Mouse (Mus musculus): ENCODE results near the gene Cyp2ab1. TPM values are rescaled to one million over a fixed set of nuclear protein-coding genes. Genes with fewer than 3 reads are reported as not detected.
A peak's percentile ranks its signal among the peaks of the same experiment; 100 is the strongest.

Gene Cyp2ab1
- polyA plus RNA-seq, 1 experiment from 2014 or later: not detected

- Histone ChIP-seq H3K36me3 (ENCODE audit: control insufficient read depth, insufficient read depth, low read length) (peaks cover 6% of the 10 kb centered on the region; the same call in 1 of the 2 replicates), H3K9me3 (ENCODE audit: control insufficient read depth, low read length) (no peaks in the 10 kb centered on the region), H3K4me2 (replicated peaks; ENCODE audit: low read depth, low read length) (peak within 1 kb of the TSS; percentile 89), H3K9ac (ENCODE audit: low read depth, low read length) (peak within 1 kb of the TSS; percentile 69), H3K4me3 (ENCODE audit: low read length) (peak within 1 kb of the TSS; percentile 92), H3K27me3 (ENCODE audit: control insufficient read depth, insufficient read depth, low read length) (no peaks in the 10 kb centered on the region), H3K27ac (ENCODE audit: low read depth, low read length) (peak within 1 kb of the TSS; percentile 77; the same call in 1 of the 2 replicates), H3K4me1 (ENCODE audit: control insufficient read depth, insufficient read depth, low read length) (peaks cover 12% of the 10 kb centered on the region; the same call in 1 of the 2 replicates)
- under 1% methylated on average over 52 of the region's 52 CpGs for WGBS
- peak; percentile 92 for ATAC-seq (ENCODE audit: low FRiP score, low TSS enrichment)
These were observed 23.2 kb downstream of the Cyp2ab1 start, which contains the start of gene Parl for GRCm38 (mm10) chr16:20301770-20302649. Gene Parl, minus strand, starts transcription at chr16:20302387.

GRCm38 (mm10) chr16:20300076-20300475, 25.1 kb downstream of the Cyp2ab1 start:
- H3K4me2 ChIP-seq (replicated peaks; ENCODE audit: low read depth, low read length): 0 out of 2 replicates have a peak overlapping the region, but pooled peaks have one; percentile 1
- peaks cover 21% of the 10 kb centered on the region; the same call in 1 of the 2 replicates for H3K36me3 ChIP-seq (ENCODE audit: control insufficient read depth, insufficient read depth, low read length)
- H3K27me3 ChIP-seq (ENCODE audit: control insufficient read depth, insufficient read depth, low read length): no peaks in the 10 kb centered on the region
- H3K9me3 ChIP-seq (ENCODE audit: control insufficient read depth, low read length): no peaks in the 10 kb centered on the region
- no peak for ATAC-seq (ENCODE audit: low FRiP score, low TSS enrichment)
- H3K27ac ChIP-seq (ENCODE audit: low read depth, low read length): no peak overlapping the region
- WGBS: 84% methylated on average over 2 of the region's 2 CpGs
- H3K4me3 ChIP-seq (ENCODE audit: low read length): no peak overlapping the region
- peaks cover 12% of the 10 kb centered on the region; the same call in 1 of the 2 replicates for H3K4me1 ChIP-seq (ENCODE audit: control insufficient read depth, insufficient read depth, low read length)
- no peak overlapping the region for H3K9ac ChIP-seq (ENCODE audit: low read depth, low read length)

GRCm38 (mm10) chr16:20280238-20280637, 45.0 kb downstream of the Cyp2ab1 start:
- Histone ChIP-seq H3K4me2 (replicated peaks; ENCODE audit: low read depth, low read length) (no peak overlapping the region), H3K27ac (ENCODE audit: low read depth, low read length) (no peak overlapping the region), H3K27me3 (ENCODE audit: control insufficient read depth, insufficient read depth, low read length) (no peaks in the 10 kb centered on the region), H3K4me1 (ENCODE audit: control insufficient read depth, insufficient read depth, low read length) (no peaks in the 10 kb centered on the region), H3K36me3 (ENCODE audit: control insufficient read depth, insufficient read depth, low read length) (peaks cover 61% of the 10 kb centered on the region), H3K9me3 (ENCODE audit: control insufficient read depth, low read length) (no peaks in the 10 kb centered on the region; the same call in 1 of the 2 replicates), H3K9ac (ENCODE audit: low read depth, low read length) (no peak overlapping the region), H3K4me3 (ENCODE audit: low read length) (no peak overlapping the region)
- no peak for ATAC-seq (ENCODE audit: low FRiP score, low TSS enrichment)
- 86% methylated on average over 4 of the region's 4 CpGs for WGBS

DNA sequence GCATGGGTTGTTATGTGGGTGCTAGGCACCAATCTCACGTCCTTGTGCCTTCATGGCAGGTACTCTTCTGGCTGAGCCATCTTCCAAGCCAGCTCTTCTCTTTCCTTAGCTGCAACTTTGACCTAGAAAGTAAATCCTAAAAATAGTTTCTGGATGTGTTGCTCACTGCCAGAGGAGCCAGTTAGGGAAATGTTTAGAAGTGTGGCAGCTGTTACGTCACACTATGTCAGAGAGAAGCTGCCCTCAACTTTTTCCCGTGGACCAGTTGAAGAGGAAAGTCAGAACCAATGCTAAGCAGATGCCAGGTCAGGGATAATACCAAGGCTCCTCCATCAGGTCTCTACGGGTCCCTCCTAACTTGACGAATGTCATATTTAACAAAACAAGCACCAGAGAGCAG, 45.8 kb downstream of the Cyp2ab1 start:
- WGBS: 91% methylated on average over 5 of the region's 5 CpGs
- no peak for ATAC-seq (ENCODE audit: low FRiP score, low TSS enrichment)
- peaks cover 53% of the 10 kb centered on the region for H3K36me3 ChIP-seq (ENCODE audit: control insufficient read depth, insufficient read depth, low read length)

DNA sequence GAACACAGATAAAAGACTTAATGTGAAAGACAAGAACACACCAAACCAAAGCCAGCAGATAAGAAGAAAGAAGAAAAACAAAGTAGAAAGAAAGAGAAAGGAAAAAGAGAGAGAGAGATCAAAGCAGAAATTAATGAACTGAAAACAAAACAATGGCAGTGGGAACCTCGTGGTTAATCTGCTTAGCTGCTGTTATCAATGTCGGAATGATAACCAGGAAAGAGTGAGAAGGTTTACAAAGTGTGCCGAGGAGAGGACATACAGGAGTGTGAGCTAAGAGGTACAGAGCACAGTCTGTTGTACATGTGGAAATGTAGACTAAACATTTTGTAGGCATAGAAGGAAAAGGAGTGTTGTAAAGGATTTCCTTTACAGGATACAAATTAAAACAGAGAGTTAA, 52.2 kb downstream of the Cyp2ab1 start:
- no peak for ATAC-seq (ENCODE audit: low FRiP score, low TSS enrichment)

More for the DNA sequence above, 45.8 kb downstream of the Cyp2ab1 start:
- Histone ChIP-seq H3K27ac (ENCODE audit: low read depth, low read length) (no peak overlapping the region), H3K9ac (ENCODE audit: low read depth, low read length) (no peak overlapping the region), H3K4me1 (ENCODE audit: control insufficient read depth, insufficient read depth, low read length) (no peaks in the 10 kb centered on the region), H3K4me3 (ENCODE audit: low read length) (no peak overlapping the region), H3K9me3 (ENCODE audit: control insufficient read depth, low read length) (no peaks in the 10 kb centered on the region; the same call in 1 of the 2 replicates), H3K4me2 (replicated peaks; ENCODE audit: low read depth, low read length) (no peak overlapping the region), H3K27me3 (ENCODE audit: control insufficient read depth, insufficient read depth, low read length) (no peaks in the 10 kb centered on the region)

DNA sequence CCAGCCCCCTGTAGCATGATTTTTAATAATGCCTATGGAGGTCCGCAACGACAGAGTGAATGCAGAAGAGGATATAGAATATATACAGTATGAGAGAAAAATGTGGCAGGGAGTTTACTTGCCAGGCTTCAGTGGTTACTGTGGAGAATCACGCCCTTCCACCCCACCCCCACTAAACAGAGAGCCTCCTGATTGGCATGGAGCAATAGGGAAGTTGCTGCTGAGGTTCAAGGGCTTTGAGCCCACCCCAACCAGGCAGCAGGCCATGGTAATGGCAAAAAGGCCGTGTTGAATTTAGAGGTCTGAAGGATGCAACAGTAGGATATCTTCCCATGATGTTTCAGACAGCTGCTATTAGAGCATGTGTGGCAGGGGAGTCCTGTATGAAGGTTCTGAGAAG, 53.9 kb downstream of the Cyp2ab1 start:
- H3K9me3 ChIP-seq (ENCODE audit: control insufficient read depth, low read length): no peaks in the 10 kb centered on the region
- H3K4me2 ChIP-seq (replicated peaks; ENCODE audit: low read depth, low read length): no peak overlapping the region
- no peaks in the 10 kb centered on the region for H3K36me3 ChIP-seq (ENCODE audit: control insufficient read depth, insufficient read depth, low read length)
- H3K4me1 ChIP-seq (ENCODE audit: control insufficient read depth, insufficient read depth, low read length): no peaks in the 10 kb centered on the region
- 87% methylated on average over 4 of the region's 4 CpGs for WGBS
- no peak overlapping the region for H3K9ac ChIP-seq (ENCODE audit: low read depth, low read length)
- H3K27me3 ChIP-seq (ENCODE audit: control insufficient read depth, insufficient read depth, low read length): no peaks in the 10 kb centered on the region
- no peak for ATAC-seq (ENCODE audit: low FRiP score, low TSS enrichment)
- no peak overlapping the region for H3K27ac ChIP-seq (ENCODE audit: low read depth, low read length)
- H3K4me3 ChIP-seq (ENCODE audit: low read length): no peak overlapping the region

More for the DNA sequence above, 52.2 kb downstream of the Cyp2ab1 start:
- peaks cover 2% of the 10 kb centered on the region; the same call in 1 of the 2 replicates for H3K36me3 ChIP-seq (ENCODE audit: control insufficient read depth, insufficient read depth, low read length)
- no peak overlapping the region for H3K27ac ChIP-seq (ENCODE audit: low read depth, low read length)
- H3K27me3 ChIP-seq (ENCODE audit: control insufficient read depth, insufficient read depth, low read length): no peaks in the 10 kb centered on the region
- no peaks in the 10 kb centered on the region; the same call in 1 of the 2 replicates for H3K9me3 ChIP-seq (ENCODE audit: control insufficient read depth, low read length)
- no peak overlapping the region for H3K9ac ChIP-seq (ENCODE audit: low read depth, low read length)
- WGBS: 24% methylated on average over 3 of the region's 3 CpGs
- no peak overlapping the region for H3K4me2 ChIP-seq (replicated peaks; ENCODE audit: low read depth, low read length)
- H3K4me1 ChIP-seq (ENCODE audit: control insufficient read depth, insufficient read depth, low read length): no peaks in the 10 kb centered on the region
- no peak overlapping the region for H3K4me3 ChIP-seq (ENCODE audit: low read length)

DNA sequence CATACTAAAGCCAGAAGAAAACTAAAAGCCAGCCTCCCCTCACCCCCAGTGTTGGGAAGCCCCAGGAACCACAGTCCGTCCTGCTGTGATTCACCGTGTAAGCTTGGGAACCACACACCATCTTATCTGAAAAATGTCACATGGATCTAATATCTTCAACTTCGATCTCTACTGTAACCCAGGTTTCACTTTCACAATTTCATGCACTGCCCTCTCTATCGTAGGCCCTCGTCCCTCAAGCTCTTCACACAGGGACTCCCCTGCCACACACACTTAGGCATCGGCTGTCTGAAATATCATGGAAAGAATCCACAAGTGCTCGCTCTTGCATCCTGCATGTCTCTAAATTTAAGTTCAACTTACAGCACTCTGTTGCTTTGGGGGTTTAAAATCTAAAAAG, 60.1 kb downstream of the Cyp2ab1 start:
- no peak for ATAC-seq (ENCODE audit: low FRiP score, low TSS enrichment)
- Histone ChIP-seq H3K4me3 (ENCODE audit: low read length) (no peak overlapping the region), H3K4me1 (ENCODE audit: control insufficient read depth, insufficient read depth, low read length) (no peaks in the 10 kb centered on the region), H3K36me3 (ENCODE audit: control insufficient read depth, insufficient read depth, low read length) (no peaks in the 10 kb centered on the region), H3K9me3 (ENCODE audit: control insufficient read depth, low read length) (no peaks in the 10 kb centered on the region), H3K27me3 (ENCODE audit: control insufficient read depth, insufficient read depth, low read length) (no peaks in the 10 kb centered on the region), H3K27ac (ENCODE audit: low read depth, low read length) (no peak overlapping the region), H3K9ac (ENCODE audit: low read depth, low read length) (no peak overlapping the region), H3K4me2 (replicated peaks; ENCODE audit: low read depth, low read length) (no peak overlapping the region)
- 78% methylated on average over 7 of the region's 7 CpGs for WGBS
